Mouse (Mus musculus): ENCODE results near the gene Spert. TPM values are rescaled to one million over a fixed set of nuclear protein-coding genes. Genes with fewer than 3 reads are reported as not detected.

Gene Spert
- polyA plus RNA-seq (2012): 0.05 TPM in 1 of 2 replicates, not detected in the other

DNA sequence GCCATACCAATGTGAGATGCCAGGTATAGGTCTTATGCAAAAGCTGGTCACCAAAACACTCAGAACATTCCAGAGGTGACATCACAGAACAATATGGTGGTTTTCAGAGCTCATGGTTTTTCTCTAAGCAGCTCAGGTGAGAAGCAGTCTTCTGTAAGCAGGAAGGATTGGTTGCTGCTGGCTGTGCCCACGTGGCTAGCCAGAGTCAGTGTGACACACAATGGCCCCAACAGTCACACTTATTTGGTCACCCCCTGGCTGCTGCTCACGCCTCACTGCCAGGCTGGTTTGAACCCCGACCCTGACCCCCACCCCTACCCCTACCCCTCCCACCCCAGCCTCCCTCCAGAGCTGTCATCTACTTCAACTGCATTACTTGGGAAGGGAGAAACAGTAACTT lies at the start of gene Spert:
Gene Spert, minus strand, starts transcription at position 139 of the 400 bp plus-strand sequence.
- TF ChIP-seq TAL1 (IDR thresholded peaks at IDR 0.05; ENCODE audit: low read length) (no peak), GATA1 (IDR thresholded peaks at IDR 0.05; ENCODE audit: low read length) (no peak)
- H3K27me3 ChIP-seq (ENCODE audit: control insufficient read depth): no peaks in the 10 kb centered on the region

DNA sequence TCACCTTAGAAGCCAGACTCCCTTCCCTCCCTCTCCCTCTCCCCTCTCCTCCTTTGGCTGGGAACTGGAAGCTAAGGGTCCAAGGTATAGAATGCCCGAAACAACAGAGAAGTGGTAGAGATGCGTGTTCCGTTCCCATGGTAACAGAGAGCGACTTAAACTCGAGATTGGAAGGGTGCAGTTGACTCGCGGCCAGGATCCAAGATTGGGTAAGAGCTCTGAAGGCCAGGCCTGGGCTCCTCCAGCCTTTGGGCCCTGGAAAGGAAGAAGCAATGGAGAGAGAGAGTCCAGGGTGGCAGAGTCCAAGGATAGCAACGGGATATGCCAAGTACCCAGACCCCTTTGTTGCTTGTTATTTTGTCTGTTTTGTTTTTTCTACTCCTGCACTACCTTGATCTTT lies 49.2 kb upstream of the Spert start, which contains the start of gene Erich6b:
Gene Erich6b, plus strand, starts transcription at position 180 of the 400 bp plus-strand sequence.
- H3K4me3 ChIP-seq (replicated peaks): no peak within 1 kb of the TSS
- TF ChIP-seq TAL1 (IDR thresholded peaks at IDR 0.05; ENCODE audit: low read length): no peak
- TF ChIP-seq GATA1 (IDR thresholded peaks at IDR 0.05; ENCODE audit: low read length): no peak
- no peaks in the 10 kb centered on the region for H3K9me3 ChIP-seq (ENCODE audit: control insufficient read depth, low read length)
- H3K27me3 ChIP-seq (ENCODE audit: control insufficient read depth): no peaks in the 10 kb centered on the region
- no peaks in the 10 kb centered on the region for H3K36me3 ChIP-seq (ENCODE audit: control insufficient read depth)
- H3K4me1 ChIP-seq (ENCODE audit: control insufficient read depth): no peaks in the 10 kb centered on the region

More for the DNA sequence above, at the start of gene Spert:
- Histone ChIP-seq H3K4me1 (ENCODE audit: control insufficient read depth) (no peaks in the 10 kb centered on the region), H3K9me3 (ENCODE audit: control insufficient read depth, low read length) (no peaks in the 10 kb centered on the region), H3K36me3 (ENCODE audit: control insufficient read depth) (no peaks in the 10 kb centered on the region), H3K4me3 (replicated peaks) (no peak within 1 kb of the TSS)

DNA sequence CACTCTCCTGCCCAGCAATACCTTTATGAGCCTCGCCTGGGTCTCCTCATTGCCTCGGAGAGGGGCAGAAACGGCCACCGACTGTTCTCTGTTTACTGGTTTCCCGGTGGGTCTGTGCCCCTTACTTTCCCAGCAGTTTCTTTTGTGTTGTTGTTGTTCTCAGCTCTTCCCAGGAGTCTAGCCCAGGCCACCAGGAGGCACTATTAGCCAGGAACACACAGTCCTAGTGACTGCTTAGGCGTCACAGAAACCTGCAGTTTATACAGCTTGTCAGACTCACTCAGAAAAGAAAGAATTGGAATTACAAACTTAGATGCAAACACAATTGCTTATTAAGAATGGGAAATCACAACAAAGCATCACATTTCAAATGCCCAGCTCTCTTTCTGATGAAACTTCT lies 48.5 kb upstream of the Spert start:
- Histone ChIP-seq H3K4me3 (replicated peaks) (no peak overlapping the region), H3K4me1 (ENCODE audit: control insufficient read depth) (no peaks in the 10 kb centered on the region), H3K27me3 (ENCODE audit: control insufficient read depth) (no peaks in the 10 kb centered on the region), H3K36me3 (ENCODE audit: control insufficient read depth) (no peaks in the 10 kb centered on the region), H3K9me3 (ENCODE audit: control insufficient read depth, low read length) (no peaks in the 10 kb centered on the region)
- no peak for TF ChIP-seq TAL1 (IDR thresholded peaks at IDR 0.05; ENCODE audit: low read length)
- TF ChIP-seq GATA1 (IDR thresholded peaks at IDR 0.05; ENCODE audit: low read length): no peak

GRCm38 (mm10) chr14:75640846-75641245 lies 47.9 kb upstream of the Spert start:
- no peak for TF ChIP-seq TAL1 (IDR thresholded peaks at IDR 0.05; ENCODE audit: low read length)
- no peak for TF ChIP-seq GATA1 (IDR thresholded peaks at IDR 0.05; ENCODE audit: low read length)
- no peaks in the 10 kb centered on the region for H3K9me3 ChIP-seq (ENCODE audit: control insufficient read depth, low read length)
- no peaks in the 10 kb centered on the region for H3K4me1 ChIP-seq (ENCODE audit: control insufficient read depth)
- no peaks in the 10 kb centered on the region for H3K36me3 ChIP-seq (ENCODE audit: control insufficient read depth)
- no peaks in the 10 kb centered on the region for H3K27me3 ChIP-seq (ENCODE audit: control insufficient read depth)
- H3K4me3 ChIP-seq (replicated peaks): no peak overlapping the region

DNA sequence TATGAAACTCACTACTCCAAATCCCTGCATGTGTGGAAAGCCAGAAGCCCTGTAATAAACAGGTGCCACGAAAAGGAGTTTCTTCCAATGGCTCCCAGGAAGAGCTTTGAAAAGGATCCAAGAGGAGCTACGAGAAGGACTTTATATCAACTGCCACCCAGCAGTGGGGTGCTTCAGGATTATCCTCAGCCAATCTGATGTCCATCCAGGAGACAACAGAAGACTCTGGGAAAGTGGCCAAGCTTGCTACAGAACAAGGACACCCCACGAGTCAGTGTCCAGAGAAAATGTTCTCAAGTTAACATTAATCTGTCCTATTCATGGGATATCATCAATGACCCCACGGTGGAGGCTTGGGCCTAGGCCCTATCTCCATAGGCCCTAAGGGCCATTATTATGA lies 44.7 kb upstream of the Spert start:
- no peak overlapping the region for H3K4me3 ChIP-seq (replicated peaks)
- TF ChIP-seq GATA1 (IDR thresholded peaks at IDR 0.05; ENCODE audit: low read length) (no peak), TAL1 (IDR thresholded peaks at IDR 0.05; ENCODE audit: low read length) (no peak)
- H3K9me3 ChIP-seq (ENCODE audit: control insufficient read depth, low read length): no peaks in the 10 kb centered on the region
- no peaks in the 10 kb centered on the region for H3K4me1 ChIP-seq (ENCODE audit: control insufficient read depth)
- H3K27me3 ChIP-seq (ENCODE audit: control insufficient read depth): no peaks in the 10 kb centered on the region
- no peaks in the 10 kb centered on the region for H3K36me3 ChIP-seq (ENCODE audit: control insufficient read depth)

- no peaks in the 10 kb centered on the region for H3K4me1 ChIP-seq (ENCODE audit: control insufficient read depth)
- H3K4me3 ChIP-seq (replicated peaks): no peak overlapping the region
- H3K36me3 ChIP-seq (ENCODE audit: control insufficient read depth): no peaks in the 10 kb centered on the region
- TF ChIP-seq TAL1 (IDR thresholded peaks at IDR 0.05; ENCODE audit: low read length): no peak
- no peak for TF ChIP-seq GATA1 (IDR thresholded peaks at IDR 0.05; ENCODE audit: low read length)
- no peaks in the 10 kb centered on the region for H3K9me3 ChIP-seq (ENCODE audit: control insufficient read depth, low read length)
- no peaks in the 10 kb centered on the region for H3K27me3 ChIP-seq (ENCODE audit: control insufficient read depth)
Measured at GRCm38 (mm10) chr14:75636107-75636506, 43.2 kb upstream of the Spert start.

DNA sequence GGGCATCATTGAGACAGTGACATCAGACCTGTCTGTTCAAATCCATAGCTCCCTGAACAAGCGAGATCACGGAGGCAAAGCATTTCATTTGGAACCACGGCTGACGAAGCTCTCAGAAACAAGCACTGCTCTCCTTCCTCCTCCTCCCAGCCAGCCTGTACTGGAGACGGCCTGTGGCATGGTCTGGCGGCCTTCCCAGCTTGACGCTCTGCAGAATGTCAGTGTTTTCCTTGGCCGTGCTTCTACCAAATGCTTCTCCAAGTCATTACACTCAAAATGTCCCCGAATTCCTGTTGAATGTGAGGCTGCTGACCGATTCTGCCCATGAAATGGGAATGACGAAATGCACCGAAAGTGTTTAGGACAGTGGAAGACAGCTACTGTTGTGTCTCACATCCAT lies 42.4 kb upstream of the Spert start:
- TF ChIP-seq GATA1 (IDR thresholded peaks at IDR 0.05; ENCODE audit: low read length) (no peak), TAL1 (IDR thresholded peaks at IDR 0.05; ENCODE audit: low read length) (no peak)
- Histone ChIP-seq H3K4me1 (ENCODE audit: control insufficient read depth) (no peaks in the 10 kb centered on the region), H3K4me3 (replicated peaks) (no peak overlapping the region), H3K9me3 (ENCODE audit: control insufficient read depth, low read length) (no peaks in the 10 kb centered on the region), H3K27me3 (ENCODE audit: control insufficient read depth) (no peaks in the 10 kb centered on the region), H3K36me3 (ENCODE audit: control insufficient read depth) (no peaks in the 10 kb centered on the region)

GRCm38 (mm10) chr14:75628870-75629269 lies 36.0 kb upstream of the Spert start:
- H3K27me3 ChIP-seq (ENCODE audit: control insufficient read depth): no peaks in the 10 kb centered on the region
- no peak; the same call in 1 of the 2 replicates for TF ChIP-seq GATA1 (IDR thresholded peaks at IDR 0.05; ENCODE audit: low read length)
- no peak for TF ChIP-seq TAL1 (IDR thresholded peaks at IDR 0.05; ENCODE audit: low read length)
- no peaks in the 10 kb centered on the region for H3K4me1 ChIP-seq (ENCODE audit: control insufficient read depth)
- no peaks in the 10 kb centered on the region for H3K9me3 ChIP-seq (ENCODE audit: control insufficient read depth, low read length)
- no peaks in the 10 kb centered on the region for H3K36me3 ChIP-seq (ENCODE audit: control insufficient read depth)
- H3K4me3 ChIP-seq (replicated peaks): no peak overlapping the region

GRCm38 (mm10) chr14:75622984-75623383 lies 30.1 kb upstream of the Spert start:
- H3K27me3 ChIP-seq (ENCODE audit: control insufficient read depth): no peaks in the 10 kb centered on the region
- no peaks in the 10 kb centered on the region for H3K9me3 ChIP-seq (ENCODE audit: control insufficient read depth, low read length)
- TF ChIP-seq TAL1 (IDR thresholded peaks at IDR 0.05; ENCODE audit: low read length) (no peak), GATA1 (IDR thresholded peaks at IDR 0.05; ENCODE audit: low read length) (no peak)
- H3K4me1 ChIP-seq (ENCODE audit: control insufficient read depth): no peaks in the 10 kb centered on the region
- H3K4me3 ChIP-seq (replicated peaks): no peak overlapping the region
- no peaks in the 10 kb centered on the region for H3K36me3 ChIP-seq (ENCODE audit: control insufficient read depth)

GRCm38 (mm10) chr14:75616375-75616774 lies 23.5 kb upstream of the Spert start:
- Histone ChIP-seq H3K9me3 (ENCODE audit: control insufficient read depth, low read length) (no peaks in the 10 kb centered on the region), H3K4me1 (ENCODE audit: control insufficient read depth) (no peaks in the 10 kb centered on the region), H3K36me3 (ENCODE audit: control insufficient read depth) (no peaks in the 10 kb centered on the region), H3K4me3 (replicated peaks) (no peak overlapping the region), H3K27me3 (ENCODE audit: control insufficient read depth) (no peaks in the 10 kb centered on the region)
- TF ChIP-seq TAL1 (IDR thresholded peaks at IDR 0.05; ENCODE audit: low read length) (no peak), GATA1 (IDR thresholded peaks at IDR 0.05; ENCODE audit: low read length) (no peak)

Data from erythroblast, embryonic 14.5 days (primary cell).